Mouse (Mus musculus) retina, adult 2 months (tissue): ENCODE measurements at regions not wholly inside any gene's neighbourhood (a gene's known extent, or its start where the extent isn't known, plus 50 kb on each side); places are given as distances from the start of the nearest gene placed in this dataset.
A peak's percentile ranks its signal among the peaks of the same experiment; 100 is the strongest.

Experiments used
- DNase-seq: peaks from one replicate; pipeline ENCODE4 v3.0.0-alpha.2; 2012; ENCODE audit warnings: low read depth, low spot score

DNA sequence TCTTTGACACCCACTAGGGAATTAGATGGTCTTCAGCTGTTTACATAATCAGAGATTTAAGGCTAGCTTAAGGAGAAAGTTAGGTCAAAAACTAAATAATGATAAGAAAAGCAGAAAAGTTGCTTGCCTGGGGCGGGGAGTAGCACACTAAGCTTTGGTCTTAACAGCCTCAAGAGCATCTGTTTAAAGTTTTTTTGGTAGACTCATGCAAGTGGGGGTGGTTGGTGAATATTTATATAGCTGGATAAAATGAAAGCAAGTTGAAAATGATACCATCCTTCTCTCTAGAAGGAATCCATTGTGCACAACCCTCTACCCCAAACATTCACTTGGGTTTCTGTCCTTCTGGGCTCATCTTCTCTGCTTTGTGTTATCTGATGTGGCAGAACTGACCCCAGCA, 85.3 kb upstream of the Lifr start:
- DNase-seq: no peak

DNA sequence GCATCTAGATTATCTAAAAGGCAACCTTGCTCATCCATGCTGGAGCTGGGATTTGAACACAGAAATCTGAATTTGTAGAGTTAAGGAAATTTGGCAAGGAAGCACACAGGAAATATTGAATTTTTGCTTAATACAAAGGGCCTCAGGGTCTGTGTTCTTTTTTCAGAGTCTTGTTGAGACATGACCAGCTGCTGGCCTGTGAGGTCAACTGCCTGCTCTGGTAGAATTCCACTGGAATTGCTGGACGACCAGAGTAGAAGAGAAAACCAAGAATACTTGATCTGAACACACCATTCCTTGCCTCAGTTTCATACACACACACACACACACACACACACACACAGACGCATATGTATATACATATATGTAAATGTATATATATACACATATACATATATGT, 84.1 kb upstream of the Lifr start:
- DNase-seq: no peak

GRCm38 (mm10) chr15:7008725-7009380, 81.6 kb upstream of the Lifr start:
- no peak for DNase-seq

- DNase-seq: no peak
Measured at GRCm38 (mm10) chr15:7010966-7011695, 79.3 kb upstream of the Lifr start.

GRCm38 (mm10) chr15:7011696-7012070, 78.7 kb upstream of the Lifr start:
- no peak for DNase-seq

DNA sequence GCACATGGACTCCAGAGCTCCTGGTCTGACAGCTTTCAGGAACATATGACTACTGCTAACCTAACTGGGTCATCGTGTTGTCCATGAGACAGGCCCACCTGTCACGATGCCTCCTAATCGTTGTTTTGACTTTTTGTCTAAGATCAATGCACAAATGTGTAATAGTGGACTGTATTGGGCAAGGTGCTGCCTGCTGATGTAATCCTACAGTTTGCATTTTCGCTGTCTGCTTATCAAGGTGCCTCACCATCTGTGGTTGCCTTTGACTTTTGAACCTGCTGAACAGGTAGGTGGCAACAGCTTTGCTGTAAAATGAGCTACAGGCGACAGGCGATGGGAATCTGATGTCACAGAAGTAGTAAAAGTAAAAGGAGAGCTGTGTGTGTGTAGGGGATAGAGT, 78.0 kb upstream of the Lifr start:
- DNase-seq: no peak

GRCm38 (mm10) chr15:7013047-7013446, 77.4 kb upstream of the Lifr start:
- no peak for DNase-seq

DNA sequence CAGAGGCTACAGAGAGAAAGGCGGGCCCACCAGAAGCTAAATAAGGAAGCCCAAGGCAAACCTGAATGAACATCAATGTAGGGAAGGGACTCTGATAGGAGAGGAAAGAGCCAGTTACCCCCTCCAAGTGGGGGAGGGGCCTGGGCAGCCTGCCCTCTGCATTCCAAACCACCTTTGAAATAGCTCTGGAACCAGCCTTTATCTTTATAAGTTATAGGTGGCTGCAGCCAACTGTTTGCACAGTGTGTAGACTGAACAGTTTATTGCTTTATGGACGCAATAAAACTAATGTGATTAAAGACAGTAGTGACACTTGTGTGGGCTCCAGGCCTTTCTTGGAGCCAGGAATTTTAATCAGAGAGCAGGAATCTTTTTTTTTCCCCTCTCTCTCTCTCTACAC, 75.4 kb upstream of the Lifr start:
- DNase-seq: no peak

- DNase-seq: no peak
Measured at GRCm38 (mm10) chr15:7016018-7016417, 74.4 kb upstream of the Lifr start.

GRCm38 (mm10) chr15:7017281-7017845, 73.1 kb upstream of the Lifr start:
- DNase-seq: no peak

DNA sequence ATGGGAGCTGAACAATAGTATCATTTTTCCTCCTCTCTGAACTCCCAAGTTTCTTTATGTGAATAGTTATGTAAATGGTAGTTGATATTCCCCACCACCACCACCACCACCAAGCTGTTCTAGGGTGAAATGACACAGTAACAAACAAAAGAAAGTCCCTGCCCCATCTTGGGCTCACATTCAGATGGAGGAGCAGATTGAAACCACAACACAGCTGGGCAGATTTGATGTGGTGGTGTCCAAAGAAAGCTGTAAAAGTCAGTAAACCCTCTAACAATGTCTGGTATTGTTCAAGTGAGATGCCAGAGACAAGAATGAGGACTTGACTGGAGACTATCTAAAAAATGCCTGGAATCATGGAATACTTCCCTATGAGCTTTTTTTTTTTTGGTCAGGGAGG, 67.8 kb upstream of the Lifr start:
- DNase-seq: no peak

DNA sequence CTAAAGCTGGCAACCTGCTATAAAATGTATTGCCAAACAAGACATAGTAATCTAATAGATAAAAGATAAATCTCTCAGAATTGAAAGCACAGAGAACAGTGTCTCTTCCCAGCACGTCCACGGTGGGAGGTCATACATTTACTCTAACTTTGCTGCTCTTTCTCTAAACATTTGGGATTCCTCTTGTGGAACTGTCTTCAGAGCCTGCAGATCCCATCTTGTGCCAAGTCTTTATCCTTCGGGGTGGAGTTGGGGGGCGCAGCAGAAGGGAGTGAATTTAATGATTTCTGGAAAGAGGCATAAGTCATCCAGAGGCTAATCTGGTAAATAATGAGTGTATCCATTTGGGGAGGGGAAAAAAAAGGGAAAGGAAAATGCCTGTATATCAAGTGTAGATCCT, 65.2 kb upstream of the Lifr start:
- no peak for DNase-seq

DNA sequence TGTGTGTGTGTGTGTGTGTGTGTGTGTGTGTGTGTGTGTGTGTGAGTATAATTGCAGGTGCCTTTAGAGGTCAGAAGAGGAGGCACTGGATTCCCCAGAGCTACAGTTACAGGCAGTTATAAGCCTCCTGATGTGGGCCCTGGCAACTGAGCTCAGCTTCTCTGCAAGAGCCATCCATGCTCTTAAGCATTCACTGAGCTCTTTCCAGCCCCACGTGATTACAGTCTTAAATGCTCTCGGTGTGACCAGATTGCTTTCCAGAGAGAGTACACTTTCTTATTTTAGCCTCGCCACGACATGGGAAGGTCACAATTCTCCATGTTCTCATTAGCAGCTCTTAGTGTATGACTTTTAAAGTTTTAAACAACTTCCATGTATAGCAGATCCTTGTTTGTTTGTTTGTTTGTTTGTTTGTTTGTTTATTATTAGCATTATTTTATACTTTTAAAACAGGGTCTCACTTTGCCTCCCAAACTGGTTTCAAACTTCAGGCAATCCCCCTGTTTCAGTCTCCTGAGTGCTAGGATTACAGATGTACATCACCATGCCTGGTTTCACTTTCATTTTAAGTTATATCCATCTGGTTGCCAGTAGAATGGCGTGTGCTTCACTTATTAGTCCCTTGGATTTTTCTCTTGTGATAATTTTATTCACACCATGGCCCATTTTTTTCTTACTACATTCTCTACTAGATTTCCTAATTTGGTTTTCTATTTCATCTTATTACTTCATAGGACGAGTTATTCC, 58.9 kb upstream of the Lifr start:
- peak; percentile 28 for DNase-seq

DNA sequence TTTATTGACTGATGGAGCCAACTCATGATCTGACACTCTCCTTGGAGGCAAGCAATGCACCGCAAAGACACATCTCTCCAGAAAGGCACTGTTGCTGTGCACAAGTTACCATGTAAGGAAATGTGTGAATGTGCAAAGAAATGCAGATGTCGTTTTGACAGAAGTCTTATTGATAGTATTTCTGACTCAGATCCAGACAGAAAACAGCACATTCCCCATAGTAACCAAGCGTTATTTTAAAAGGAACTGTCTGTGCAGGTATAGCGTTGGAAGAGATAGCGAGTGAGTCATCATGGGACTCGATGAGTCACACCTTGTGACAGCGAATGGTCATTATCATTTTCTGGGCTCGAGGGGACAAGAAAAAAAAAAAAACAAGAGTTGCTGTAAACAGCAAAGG, 52.9 kb upstream of the Lifr start:
- DNase-seq: no peak

DNA sequence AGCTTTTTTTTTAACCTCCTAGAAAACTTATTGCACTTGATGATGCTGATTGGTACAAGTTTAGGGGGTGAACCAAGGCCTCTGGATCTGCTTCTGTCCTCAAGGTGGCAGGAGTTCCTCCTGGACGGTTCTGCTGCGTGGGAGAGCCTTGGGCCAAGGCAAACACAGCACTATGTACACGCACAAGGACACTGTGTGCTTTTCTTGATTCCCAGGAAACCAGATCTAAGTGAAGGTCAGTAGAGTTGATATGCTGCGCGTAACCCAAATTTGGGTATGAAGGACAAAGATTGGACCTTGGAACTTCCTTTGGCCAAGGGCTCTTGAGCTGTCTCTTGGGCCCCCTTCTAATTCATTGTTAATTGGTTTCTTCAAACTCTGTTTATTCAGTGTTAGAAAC, 51.3 kb upstream of the Lifr start:
- no peak for DNase-seq

GRCm38 (mm10) chr15:7039825-7040224, 50.6 kb upstream of the Lifr start:
- no peak for DNase-seq
